Mouse (Mus musculus) C2C12 (cell line): ENCODE measurements around the gene Clec16a. TPM values are rescaled to one million over a fixed set of nuclear protein-coding genes. Genes with fewer than 3 reads are reported as not detected.

Experiments used
- H3K27me3 ChIP-seq: one replicate; pipeline ENCODE4 v1.6.1; 2011; ENCODE audit not compliant: control insufficient read depth, insufficient read depth, insufficient read length
- H3K36me3 ChIP-seq: one replicate; pipeline ENCODE4 v1.6.1; 2011; ENCODE audit not compliant: control insufficient read depth, insufficient read depth
- H3K4me3 ChIP-seq: one replicate; pipeline ENCODE4 v1.5.1; 2011; ENCODE audit warnings: mild to moderate bottlenecking, control low read depth; ENCODE audit not compliant: poor library complexity, insufficient read depth, severe bottlenecking
- H3K79me2 ChIP-seq: one replicate; pipeline ENCODE4 v1.6.1; 2011; ENCODE audit not compliant: control insufficient read depth, insufficient read depth
- H3K79me3 ChIP-seq: one replicate; pipeline ENCODE4 v1.6.1; 2011; ENCODE audit warnings: low read depth, control low read depth
- H3ac ChIP-seq: one replicate; pipeline ENCODE3; 2011; ENCODE audit warnings: low read depth; ENCODE audit not compliant: control insufficient read depth, insufficient read length
- CEBPB ChIP-seq: IDR thresholded peaks from one replicate; pipeline ENCODE4 v1.6.1; 2011; ENCODE audit warnings: low read depth, mild to moderate bottlenecking, control low read depth, moderate library complexity
- CTCF ChIP-seq: IDR thresholded peaks from one replicate; pipeline ENCODE4 v1.5.1; 2011; ENCODE audit not compliant: control insufficient read depth, insufficient read depth, insufficient read length
- FOSL1 ChIP-seq: IDR thresholded peaks from one replicate; pipeline ENCODE4 v1.8.0; 2011; ENCODE audit warnings: mild to moderate bottlenecking, low read length; ENCODE audit not compliant: poor library complexity, insufficient read depth, severe bottlenecking
- MAX ChIP-seq: IDR thresholded peaks from one replicate; pipeline ENCODE4 v1.6.1; 2011; ENCODE audit warnings: mild to moderate bottlenecking, control low read depth
- MYOD1 ChIP-seq: IDR thresholded peaks from one replicate; pipeline ENCODE4 v1.6.1; 2011; ENCODE audit warnings: low read depth; ENCODE audit not compliant: control insufficient read depth, insufficient read length
- MYOG ChIP-seq: IDR thresholded peaks from one replicate; pipeline ENCODE4 v1.6.1; 2011; ENCODE audit not compliant: control insufficient read depth, insufficient read length; ENCODE audit errors: extremely low read depth
- USF1 ChIP-seq: IDR thresholded peaks from one replicate; pipeline ENCODE4 v1.6.1; 2011; ENCODE audit warnings: low read depth, mild to moderate bottlenecking, control low read depth, moderate library complexity
- polyA plus RNA-seq: library from polyadenylated mRNA; unstranded; fragments of >200 nt; fragmentation: generic; extraction: Trizol; gene quantifications from one replicate; pipeline ENCODE4 v1.2.1, GENCODE M21; 2012; ENCODE audit warnings: missing spikeins

Gene Clec16a
- polyA plus RNA-seq, 1 experiment: 10.0 TPM

- H3K79me3 ChIP-seq: no peaks in the 10 kb centered on the region
- H3K79me2 ChIP-seq: no peaks in the 10 kb centered on the region
- H3K36me3 ChIP-seq: peaks cover 4% of the 10 kb centered on the region
- H3K4me3 ChIP-seq: no peak overlapping the region
- no peak overlapping the region for H3ac ChIP-seq
- H3K27me3 ChIP-seq: no peaks in the 10 kb centered on the region
- TF ChIP-seq MAX: no peak
- TF ChIP-seq CTCF: no peak
- no peak for TF ChIP-seq FOSL1
- TF ChIP-seq USF1: no peak
- no peak for TF ChIP-seq MYOD1
- no peak for TF ChIP-seq MYOG
- TF ChIP-seq CEBPB: no peak
Measured at GRCm38 (mm10) chr16:10567153-10567552, 22.0 kb downstream of the Clec16a start.

- Histone ChIP-seq H3K4me3 (no peak overlapping the region), H3K27me3 (no peaks in the 10 kb centered on the region), H3K79me3 (no peaks in the 10 kb centered on the region), H3K36me3 (peaks cover 10% of the 10 kb centered on the region), H3K79me2 (no peaks in the 10 kb centered on the region), H3ac (no peak overlapping the region)
- TF ChIP-seq MYOD1 (no peak), FOSL1 (no peak), CEBPB (no peak), MYOG (no peak), USF1 (no peak)
Measured at GRCm38 (mm10) chr16:10569809-10570395, 24.8 kb downstream of the Clec16a start.

- TF ChIP-seq CTCF: peak; percentile 76
- TF ChIP-seq MYOG: no peak
Measured at GRCm38 (mm10) chr16:10570708-10571107, 25.6 kb downstream of the Clec16a start.

GRCm38 (mm10) chr16:10571820-10572219, 26.7 kb downstream of the Clec16a start:
- H3K27me3 ChIP-seq: no peaks in the 10 kb centered on the region
- H3K79me3 ChIP-seq: no peaks in the 10 kb centered on the region
- no peak for TF ChIP-seq MYOG
- H3ac ChIP-seq: no peak overlapping the region
- H3K36me3 ChIP-seq: peaks cover 10% of the 10 kb centered on the region
- H3K79me2 ChIP-seq: no peaks in the 10 kb centered on the region
- no peak overlapping the region for H3K4me3 ChIP-seq

More at GRCm38 (mm10) chr16:10570708-10571107, 25.6 kb downstream of the Clec16a start:
- peaks cover 10% of the 10 kb centered on the region for H3K36me3 ChIP-seq
- H3K79me3 ChIP-seq: no peaks in the 10 kb centered on the region
- H3ac ChIP-seq: no peak overlapping the region
- no peaks in the 10 kb centered on the region for H3K27me3 ChIP-seq
- no peak overlapping the region for H3K4me3 ChIP-seq
- no peaks in the 10 kb centered on the region for H3K79me2 ChIP-seq

GRCm38 (mm10) chr16:10574936-10575335, 29.8 kb downstream of the Clec16a start:
- Histone ChIP-seq H3ac (no peak overlapping the region), H3K4me3 (no peak overlapping the region), H3K27me3 (no peaks in the 10 kb centered on the region), H3K36me3 (peaks cover 19% of the 10 kb centered on the region), H3K79me2 (no peaks in the 10 kb centered on the region), H3K79me3 (no peaks in the 10 kb centered on the region)
- TF ChIP-seq CTCF: no peak
- no peak for TF ChIP-seq FOSL1
- TF ChIP-seq MYOG: no peak
- no peak for TF ChIP-seq MAX

GRCm38 (mm10) chr16:10575915-10576314, 30.8 kb downstream of the Clec16a start:
- no peaks in the 10 kb centered on the region for H3K79me2 ChIP-seq
- no peak for TF ChIP-seq CEBPB
- no peak for TF ChIP-seq MYOG
- no peak for TF ChIP-seq MAX
- no peak overlapping the region for H3ac ChIP-seq
- no peaks in the 10 kb centered on the region for H3K79me3 ChIP-seq
- peaks cover 23% of the 10 kb centered on the region for H3K36me3 ChIP-seq
- H3K27me3 ChIP-seq: no peaks in the 10 kb centered on the region
- no peak overlapping the region for H3K4me3 ChIP-seq
